Mouse (Mus musculus) neural tube, embryonic 12.5 days (tissue): ENCODE data around the gene Gm43517. TPM values are rescaled to one million over a fixed set of nuclear protein-coding genes. Genes with fewer than 3 reads are reported as not detected.

Experiments
- ATAC-seq: fragments of 200-750 bp; cut with Nextera tagmentation; 2 replicates; pipeline ENCODE4 v1.8.0; 2017; ENCODE audit warnings: low read depth, mild to moderate bottlenecking, moderate TSS enrichment, moderate library complexity; ENCODE audit not compliant: low FRiP score
- H3K27ac ChIP-seq: fragments of 300-500 bp; sonication (generic); 2 replicates; pipeline ENCODE4 v1.5.1; 2016
- H3K27me3 ChIP-seq: fragments of 300-500 bp; sonication (generic); replicated peaks from 2 replicates; pipeline ENCODE4 v1.6.1; 2016; ENCODE audit warnings: mild to moderate bottlenecking
- H3K36me3 ChIP-seq: fragments of 300-500 bp; sonication (generic); 2 replicates; pipeline ENCODE4 v1.6.1; 2016; ENCODE audit warnings: mild to moderate bottlenecking
- H3K4me1 ChIP-seq: fragments of 300-500 bp; sonication (generic); 2 replicates; pipeline ENCODE4 v1.6.1; 2016
- H3K4me2 ChIP-seq: fragments of 300-500 bp; sonication (generic); replicated peaks from 2 replicates; pipeline ENCODE4 v1.6.1; 2016; ENCODE audit warnings: mild to moderate bottlenecking
- H3K4me3 ChIP-seq: fragments of 300-500 bp; sonication (generic); 2 replicates; pipeline ENCODE4 v1.5.1; 2016
- H3K9ac ChIP-seq: fragments of 300-500 bp; sonication (generic); 2 replicates; pipeline ENCODE4 v1.6.1; 2016; ENCODE audit warnings: mild to moderate bottlenecking
- H3K9me3 ChIP-seq: fragments of 300-500 bp; sonication (generic); 2 replicates; pipeline ENCODE4 v1.6.1; 2016; ENCODE audit warnings: mild to moderate bottlenecking
- WGBS: fragments of 180-500 bp; shearing (Covaris S2); methylation state at CpG from one replicate; pipeline ENCODE4 v1.1.7; 2016; 5-methylcytosine and 5-hydroxymethylcytosine counted together
- polyA plus RNA-seq: library from polyadenylated mRNA; unstranded; fragments of >200 nt; fragmentation: Nextera tagmentation; extraction: Ambion mirVana; gene quantifications from 2 replicates; pipeline ENCODE4 v1.2.1, GENCODE M21; 2016

Gm43517 gene
- polyA plus RNA-seq, 1 experiment from 2014 or later, result not detected

- WGBS, result under 1% methylated on average over 5 of the region's 5 CpGs
- no peaks in the 10 kb centered on the region for H3K9me3 ChIP-seq
- H3K27ac ChIP-seq, result no peak overlapping the region
- no peaks in the 10 kb centered on the region for H3K36me3 ChIP-seq
- no peak overlapping the region for H3K4me2 ChIP-seq
- H3K27me3 ChIP-seq, result peaks cover 68% of the 10 kb centered on the region
- H3K4me1 ChIP-seq, result 0 out of 2 replicates have a peak, but pooled peaks cover under 1% of the 10 kb centered on the region
- H3K4me3 ChIP-seq, result no peak overlapping the region
- ATAC-seq, result no peak
- H3K9ac ChIP-seq, result no peak overlapping the region
These were observed 4.7 kb downstream of the Gm43517 start for GRCm38 (mm10) chr12:49389666-49390065.

DNA sequence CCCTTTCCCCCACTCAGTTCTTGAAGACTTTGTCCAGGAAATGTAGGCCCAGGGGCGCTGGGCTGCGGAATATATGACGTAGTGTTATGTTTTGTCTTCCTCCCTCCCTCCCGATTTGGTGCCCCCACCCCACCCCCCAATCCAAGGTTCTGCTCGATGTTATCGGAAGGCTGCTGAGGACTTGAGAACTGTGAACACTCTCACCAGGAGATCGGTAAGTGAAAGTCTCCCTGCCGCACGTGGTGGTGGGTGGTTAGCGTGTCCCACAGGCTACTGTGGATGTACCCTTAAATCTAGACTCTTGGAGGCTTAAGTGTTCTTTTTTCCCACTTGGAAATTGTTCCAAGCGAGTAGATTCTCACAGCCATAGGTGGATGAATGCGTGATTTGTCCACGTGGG is 5.3 kb downstream of the Gm43517 start:
- H3K4me1 ChIP-seq, result no peaks in the 10 kb centered on the region
- no peak for ATAC-seq
- no peak overlapping the region for H3K4me2 ChIP-seq
- no peak overlapping the region for H3K4me3 ChIP-seq
- H3K36me3 ChIP-seq, result no peaks in the 10 kb centered on the region
- H3K9me3 ChIP-seq, result no peaks in the 10 kb centered on the region
- peaks cover 68% of the 10 kb centered on the region for H3K27me3 ChIP-seq
- no peak overlapping the region for H3K9ac ChIP-seq
- 1% methylated on average over 13 of the region's 13 CpGs for WGBS
- H3K27ac ChIP-seq, result no peak overlapping the region

GRCm38 (mm10) chr12:49390926-49391304 is 5.9 kb downstream of the Gm43517 start:
- no peaks in the 10 kb centered on the region for H3K4me1 ChIP-seq
- no peak overlapping the region for H3K27ac ChIP-seq
- H3K27me3 ChIP-seq, result peaks cover 65% of the 10 kb centered on the region
- no peak for ATAC-seq
- H3K9me3 ChIP-seq, result no peaks in the 10 kb centered on the region
- H3K9ac ChIP-seq, result no peak overlapping the region
- H3K36me3 ChIP-seq, result no peaks in the 10 kb centered on the region
- peak overlapping the region; percentile 49 for H3K4me2 ChIP-seq
- H3K4me3 ChIP-seq, result no peak overlapping the region; the same call in 1 of the 2 replicates
- under 1% methylated on average over 9 of the region's 9 CpGs for WGBS

DNA sequence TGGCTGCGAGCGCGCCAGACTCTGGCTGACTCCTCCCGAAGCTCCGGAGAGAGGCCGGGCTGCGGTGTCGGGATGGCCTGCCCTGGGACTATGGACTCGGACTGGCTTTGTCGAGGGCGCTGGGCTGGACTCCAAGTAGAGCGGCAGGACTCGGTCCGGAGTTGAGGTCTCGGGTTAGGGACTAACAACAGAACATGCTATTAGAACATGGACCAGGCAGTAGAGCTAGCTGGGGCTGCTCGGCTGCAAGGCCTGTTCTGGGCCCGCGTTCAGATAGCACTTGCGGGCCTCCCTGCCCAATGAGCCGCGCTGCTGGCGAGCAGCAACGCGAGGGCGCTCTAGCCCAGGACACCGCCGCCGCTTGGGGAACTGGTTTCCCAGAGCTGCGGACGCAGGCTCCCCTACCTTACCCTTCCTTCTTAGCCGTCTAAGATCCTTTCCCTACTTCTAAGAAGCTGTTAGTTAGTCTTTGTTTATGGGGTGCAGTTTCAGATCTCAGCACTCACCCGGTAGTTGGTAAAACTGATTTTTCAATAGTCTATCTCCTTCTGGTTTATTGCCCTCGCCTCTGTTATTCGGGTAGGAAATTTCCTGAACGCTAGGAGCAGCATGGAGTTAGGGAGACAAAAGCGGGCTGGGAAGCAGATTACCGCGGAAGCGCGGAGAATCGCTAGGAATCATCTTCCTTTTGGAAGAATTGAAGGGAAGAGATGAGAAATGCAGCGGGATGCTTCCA is 6.5 kb downstream of the Gm43517 start:
- ATAC-seq, result peak; percentile 97
- H3K4me3 ChIP-seq, result no peak overlapping the region; the same call in 1 of the 2 replicates
- under 1% methylated on average over 42 of the region's 42 CpGs for WGBS
- H3K27ac ChIP-seq, result no peak overlapping the region
- H3K36me3 ChIP-seq, result no peaks in the 10 kb centered on the region
- H3K4me2 ChIP-seq, result peak overlapping the region; percentile 49
- H3K27me3 ChIP-seq, result peaks cover 63% of the 10 kb centered on the region
- no peaks in the 10 kb centered on the region for H3K4me1 ChIP-seq
- H3K9ac ChIP-seq, result no peak overlapping the region
- H3K9me3 ChIP-seq, result no peaks in the 10 kb centered on the region

DNA sequence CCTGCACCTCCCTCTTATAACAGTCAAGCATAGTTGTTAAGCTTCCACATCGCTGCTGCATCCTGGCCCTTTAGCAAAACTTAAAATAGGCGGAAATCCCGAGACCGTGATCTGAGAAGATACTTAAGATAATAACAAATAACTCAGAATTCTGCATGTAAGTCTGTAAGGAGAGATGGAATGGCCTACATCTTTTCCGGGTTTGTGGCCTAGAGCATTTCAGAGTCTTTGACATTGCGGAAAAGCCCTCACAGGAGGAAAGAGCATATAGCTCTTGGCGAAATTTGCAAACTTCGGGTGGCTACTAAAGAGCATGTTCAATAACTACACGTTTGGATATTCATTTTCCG is 7.0 kb downstream of the Gm43517 start:
- H3K9ac ChIP-seq, result no peak overlapping the region
- 2% methylated on average over 10 of the region's 10 CpGs for WGBS

GRCm38 (mm10) chr12:49392876-49393275 is 7.9 kb downstream of the Gm43517 start:
- Histone ChIP-seq H3K9me3 (no peaks in the 10 kb centered on the region), H3K27me3 (peaks cover 72% of the 10 kb centered on the region), H3K27ac (no peak overlapping the region), H3K4me2 (no peak overlapping the region), H3K9ac (no peak overlapping the region), H3K4me1 (no peaks in the 10 kb centered on the region), H3K4me3 (no peak overlapping the region), H3K36me3 (no peaks in the 10 kb centered on the region)
- ATAC-seq, result no peak
- 7% methylated on average over 5 of the region's 5 CpGs for WGBS

More for the DNA sequence above, 7.0 kb downstream of the Gm43517 start:
- Histone ChIP-seq H3K4me3 (no peak overlapping the region), H3K36me3 (no peaks in the 10 kb centered on the region), H3K9me3 (no peaks in the 10 kb centered on the region), H3K27me3 (peaks cover 67% of the 10 kb centered on the region), H3K4me1 (no peaks in the 10 kb centered on the region), H3K4me2 (peak overlapping the region; percentile 49), H3K27ac (no peak overlapping the region)
- no peak for ATAC-seq

GRCm38 (mm10) chr12:49393639-49394038 is 8.7 kb downstream of the Gm43517 start:
- ATAC-seq, result no peak
- WGBS, result 7% methylated on average over 3 of the region's 3 CpGs
- Histone ChIP-seq H3K9me3 (no peaks in the 10 kb centered on the region), H3K4me2 (no peak overlapping the region), H3K4me1 (no peaks in the 10 kb centered on the region), H3K9ac (no peak overlapping the region), H3K36me3 (no peaks in the 10 kb centered on the region), H3K27me3 (peaks cover 74% of the 10 kb centered on the region), H3K4me3 (no peak overlapping the region), H3K27ac (no peak overlapping the region)

DNA sequence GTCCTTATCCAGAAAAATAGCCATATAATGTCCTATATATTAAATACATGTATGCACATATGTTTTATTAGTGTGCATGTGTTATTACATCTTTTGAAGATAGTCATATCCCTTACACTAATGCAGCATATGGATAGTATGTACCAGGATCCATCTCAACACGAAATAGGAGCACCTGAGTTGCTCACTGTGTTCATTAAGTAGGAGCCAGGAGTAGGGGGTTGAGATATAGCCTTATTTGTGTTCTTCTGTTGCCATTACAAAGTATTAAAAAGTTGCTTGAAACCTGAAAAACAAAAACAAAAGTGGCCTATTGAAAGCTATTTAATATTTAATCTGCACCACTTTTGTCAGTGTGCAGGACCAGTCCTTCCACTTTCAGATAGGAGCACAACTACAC is 9.2 kb downstream of the Gm43517 start:
- Histone ChIP-seq H3K4me1 (no peaks in the 10 kb centered on the region), H3K4me3 (no peak overlapping the region), H3K4me2 (no peak overlapping the region), H3K27ac (no peak overlapping the region), H3K9me3 (no peaks in the 10 kb centered on the region), H3K9ac (no peak overlapping the region), H3K36me3 (no peaks in the 10 kb centered on the region), H3K27me3 (peaks cover 76% of the 10 kb centered on the region)
- 6% methylated on average over 1 of the region's 1 CpGs for WGBS
- ATAC-seq, result no peak

- Histone ChIP-seq H3K27me3 (peaks cover 73% of the 10 kb centered on the region), H3K9ac (no peak overlapping the region), H3K4me1 (no peaks in the 10 kb centered on the region), H3K4me3 (no peak overlapping the region), H3K4me2 (no peak overlapping the region), H3K27ac (no peak overlapping the region), H3K36me3 (no peaks in the 10 kb centered on the region), H3K9me3 (no peaks in the 10 kb centered on the region)
- WGBS, result 1% methylated on average over 17 of the region's 17 CpGs
- no peak for ATAC-seq
These were observed 9.9 kb downstream of the Gm43517 start for GRCm38 (mm10) chr12:49394836-49395235.

GRCm38 (mm10) chr12:49395969-49396368 is 11.0 kb downstream of the Gm43517 start:
- H3K4me1 ChIP-seq, result peaks cover 4% of the 10 kb centered on the region
- peaks cover 76% of the 10 kb centered on the region for H3K27me3 ChIP-seq
- no peaks in the 10 kb centered on the region for H3K36me3 ChIP-seq
- no peak overlapping the region for H3K4me3 ChIP-seq
- no peak overlapping the region for H3K4me2 ChIP-seq
- no peak overlapping the region for H3K27ac ChIP-seq
- no peak overlapping the region for H3K9ac ChIP-seq
- WGBS, result 19% methylated on average over 2 of the region's 2 CpGs
- ATAC-seq, result no peak
- no peaks in the 10 kb centered on the region for H3K9me3 ChIP-seq

DNA sequence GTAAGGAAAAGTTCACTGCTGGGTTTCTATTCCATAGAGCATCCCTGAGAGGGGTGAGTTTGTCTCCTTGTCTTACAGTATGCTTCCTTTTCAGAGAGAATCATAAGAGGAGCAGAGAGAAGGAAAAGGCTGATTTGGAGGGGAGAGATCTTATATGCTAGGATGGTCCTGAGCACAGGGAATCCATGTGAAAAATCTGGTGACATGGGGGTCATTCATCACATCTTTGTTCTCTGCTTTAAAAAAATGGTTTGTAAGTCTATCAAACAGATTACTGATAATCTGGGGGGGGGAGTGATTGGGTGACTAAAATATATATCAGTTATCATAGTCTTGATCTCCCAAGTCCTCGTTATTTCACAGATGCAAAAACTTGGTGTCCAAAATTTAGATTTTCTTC is 11.8 kb downstream of the Gm43517 start:
- Histone ChIP-seq H3K4me1 (peaks cover 12% of the 10 kb centered on the region), H3K27me3 (peaks cover 76% of the 10 kb centered on the region), H3K9ac (no peak overlapping the region), H3K27ac (no peak overlapping the region), H3K9me3 (no peaks in the 10 kb centered on the region), H3K36me3 (no peaks in the 10 kb centered on the region), H3K4me2 (no peak overlapping the region), H3K4me3 (no peak overlapping the region)
- WGBS, result 26% methylated on average over 1 of the region's 1 CpGs
- no peak for ATAC-seq

- H3K36me3 ChIP-seq, result no peaks in the 10 kb centered on the region
- 19% methylated on average over 4 of the region's 4 CpGs for WGBS
- peaks cover 69% of the 10 kb centered on the region for H3K27me3 ChIP-seq
- ATAC-seq, result no peak
- no peak overlapping the region for H3K4me3 ChIP-seq
- H3K9me3 ChIP-seq, result no peaks in the 10 kb centered on the region
- no peak overlapping the region for H3K4me2 ChIP-seq
- H3K4me1 ChIP-seq, result peaks cover 14% of the 10 kb centered on the region
- H3K27ac ChIP-seq, result no peak overlapping the region
- H3K9ac ChIP-seq, result no peak overlapping the region
These were observed 12.6 kb downstream of the Gm43517 start for GRCm38 (mm10) chr12:49397443-49398162.

DNA sequence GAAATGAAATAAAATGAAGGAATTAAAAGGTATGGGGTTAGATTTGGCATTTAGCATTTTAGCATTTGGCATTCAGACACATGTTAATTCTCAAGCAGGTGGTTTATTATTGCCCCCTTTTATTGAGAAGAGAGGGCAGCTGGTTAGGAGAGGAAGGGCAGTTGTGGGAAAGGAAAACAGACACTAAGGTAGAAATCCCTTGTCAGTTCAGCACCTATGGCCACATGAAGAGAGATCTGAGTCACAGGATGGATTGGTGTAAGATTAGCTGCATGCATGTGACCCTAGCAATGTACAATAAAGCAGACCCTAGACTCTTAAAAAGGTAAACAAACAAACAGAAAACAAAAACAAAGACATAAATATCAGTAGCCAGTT is 13.2 kb downstream of the Gm43517 start:
- Histone ChIP-seq H3K9ac (no peak overlapping the region), H3K9me3 (no peaks in the 10 kb centered on the region), H3K27ac (no peak overlapping the region), H3K36me3 (no peaks in the 10 kb centered on the region), H3K27me3 (peaks cover 73% of the 10 kb centered on the region), H3K4me2 (no peak overlapping the region), H3K4me1 (peaks cover 14% of the 10 kb centered on the region), H3K4me3 (no peak overlapping the region)
- no peak for ATAC-seq
